Mouse (Mus musculus) MEL (cell line): Measurements from ENCODE around the gene Bmp6. TPM values are rescaled to one million over a fixed set of nuclear protein-coding genes. Genes with fewer than 3 reads are reported as not detected.
A peak's percentile ranks its signal among the peaks of the same experiment; 100 is the strongest.

Experiments
- DNase-seq: peaks from one replicate; pipeline ENCODE4 v3.0.0; 2011; ENCODE audit warnings: low read depth, low spot score
- H3K27ac ChIP-seq: 2 replicates; pipeline ENCODE4 v1.5.1; 2012; ENCODE audit warnings: low read depth, mild to moderate bottlenecking, control low read depth, low read length, moderate library complexity; ENCODE audit not compliant: control insufficient read depth
- H3K27me3 ChIP-seq, 2 experiments: fragments of 150-350 bp in 1 of 2; sonication (generic) in 1 of 2; 2 replicates each; pipeline ENCODE4 v1.6.1; 2012; ENCODE audit warnings: low read length in 2 of 2, mild to moderate bottlenecking in 2 of 2, improper control_type of control experiment in 1 of 2, moderate library complexity in 1 of 2; ENCODE audit not compliant: insufficient read depth in 2 of 2, control insufficient read depth in 1 of 2
- H3K36me3 ChIP-seq, 2 experiments: 2 replicates each; pipeline ENCODE4 v1.6.1; 2012 to 2014; ENCODE audit warnings: low read length in 2 of 2, improper control_type of control experiment in 1 of 2, inconsistent platforms in 1 of 2, mild to moderate bottlenecking in 1 of 2; ENCODE audit not compliant: insufficient read depth in 2 of 2, control insufficient read depth in 1 of 2
- H3K4me1 ChIP-seq, 2 experiments: fragments of 150-350 bp in 1 of 2; sonication (generic) in 1 of 2; 2 replicates each; pipeline ENCODE4 v1.6.1; 2012; ENCODE audit warnings: low read length in 2 of 2, improper control_type of control experiment in 1 of 2, mild to moderate bottlenecking in 1 of 2; ENCODE audit not compliant: insufficient read depth in 2 of 2, control insufficient read depth in 1 of 2
- H3K4me3 ChIP-seq, 2 experiments: fragments of 150-350 bp in 1 of 2; sonication (generic) in 1 of 2; 2 replicates each; pipeline ENCODE4 v1.5.1; 2012; ENCODE audit warnings: low read depth in 2 of 2, low read length in 2 of 2, mild to moderate bottlenecking in 2 of 2, moderate library complexity in 2 of 2, control low read depth in 1 of 2, improper control_type of control experiment in 1 of 2; ENCODE audit not compliant: control insufficient read depth in 1 of 2, insufficient read depth in 1 of 2
- H3K79me2 ChIP-seq: 2 replicates; pipeline ENCODE4 v1.6.1; 2012; ENCODE audit warnings: mild to moderate bottlenecking, low read length, moderate library complexity; ENCODE audit not compliant: control insufficient read depth, poor library complexity, insufficient read depth
- H3K9ac ChIP-seq: 2 replicates; pipeline ENCODE4 v1.6.1; 2012; ENCODE audit warnings: low read depth, mild to moderate bottlenecking, control low read depth, low read length, moderate library complexity; ENCODE audit not compliant: control insufficient read depth, poor library complexity, severe bottlenecking
- H3K9me3 ChIP-seq: fragments of 150-350 bp; sonication (generic); replicated peaks from 2 replicates; pipeline ENCODE4 v1.6.1; 2012; ENCODE audit warnings: mild to moderate bottlenecking, low read length, improper control_type of control experiment, moderate library complexity; ENCODE audit not compliant: insufficient read depth
- BHLHE40 ChIP-seq: IDR thresholded peaks from 2 replicates; pipeline ENCODE4 v1.6.1; 2012; ENCODE audit warnings: low read depth, mild to moderate bottlenecking, inconsistent platforms, low read length, improper control_type of control experiment, borderline replicate concordance
- ETS1 ChIP-seq: IDR thresholded peaks from 2 replicates; pipeline ENCODE4 v1.6.1; 2012; ENCODE audit warnings: low read depth, mild to moderate bottlenecking, inconsistent platforms, low read length, improper control_type of control experiment, moderate library complexity
- KAT2A ChIP-seq: conservative IDR thresholded peaks from 2 replicates; pipeline ENCODE4 v1.6.1; 2012; ENCODE audit warnings: low read depth, low read length, improper control_type of control experiment, inconsistent platforms
- MAFK ChIP-seq: IDR thresholded peaks from 2 replicates; pipeline ENCODE4 v1.6.1; 2011; ENCODE audit warnings: low read depth, mild to moderate bottlenecking, low read length, improper control_type of control experiment, borderline replicate concordance
- MAZ ChIP-seq: IDR thresholded peaks from 2 replicates; pipeline ENCODE4 v1.6.1; 2012; ENCODE audit warnings: low read depth, mild to moderate bottlenecking, inconsistent platforms, low read length, improper control_type of control experiment
- MEF2A ChIP-seq: IDR thresholded peaks from 2 replicates; pipeline ENCODE4 v1.6.1; 2014; ENCODE audit warnings: low read depth, mild to moderate bottlenecking, inconsistent platforms, low read length, improper control_type of control experiment; ENCODE audit not compliant: poor library complexity, insufficient replicate concordance, severe bottlenecking; ENCODE audit errors: extremely low read depth
- MYC ChIP-seq: IDR thresholded peaks from 2 replicates; pipeline ENCODE4 v1.6.1; 2011; ENCODE audit warnings: low read depth, mild to moderate bottlenecking, low read length, improper control_type of control experiment, moderate library complexity
- NELFE ChIP-seq: IDR thresholded peaks from 2 replicates; pipeline ENCODE4 v1.6.1; 2011; ENCODE audit warnings: low read depth, low read length, improper control_type of control experiment
- POLR2AphosphoS2 ChIP-seq: IDR thresholded peaks from 2 replicates; pipeline ENCODE4 v1.6.1; 2011; ENCODE audit warnings: low read length, improper control_type of control experiment
- RCOR1 ChIP-seq: IDR thresholded peaks from 2 replicates; pipeline ENCODE4 v1.6.1; 2012; ENCODE audit warnings: low read depth, mild to moderate bottlenecking, inconsistent platforms, low read length, improper control_type of control experiment
- TAL1 ChIP-seq: IDR thresholded peaks from 2 replicates; pipeline ENCODE4 v1.6.1; 2012; ENCODE audit warnings: mild to moderate bottlenecking, inconsistent platforms, low read length, moderate library complexity, mixed read lengths
- UBTF ChIP-seq: IDR thresholded peaks from 2 replicates; pipeline ENCODE4 v1.6.1; 2012; ENCODE audit warnings: low read depth, mild to moderate bottlenecking, inconsistent platforms, low read length, improper control_type of control experiment, moderate library complexity, borderline replicate concordance; ENCODE audit not compliant: insufficient read depth
- USF1 ChIP-seq: IDR thresholded peaks from 2 replicates; pipeline ENCODE4 v1.6.1; 2014; ENCODE audit warnings: low read depth, mild to moderate bottlenecking, inconsistent platforms, low read length, improper control_type of control experiment, moderate library complexity
- ZC3H11A ChIP-seq: IDR thresholded peaks from 2 replicates; pipeline ENCODE4 v1.6.1; 2012; ENCODE audit warnings: low read depth, mild to moderate bottlenecking, inconsistent platforms, low read length, improper control_type of control experiment
- ZMIZ1 ChIP-seq: IDR thresholded peaks from 2 replicates; pipeline ENCODE4 v1.6.1; 2012; ENCODE audit warnings: low read depth, mild to moderate bottlenecking, inconsistent platforms, low read length, improper control_type of control experiment, moderate library complexity
- polyA plus RNA-seq, 2 experiments: library from polyadenylated mRNA; stranded (reverse) in 1 of 2; unstranded in 1 of 2; fragments of >175 nt in 1 of 2; fragments of >200 nt in 1 of 2; gene quantifications; 2 replicates each; pipeline versions ENCODE4 v1.2.1 to v1.2.4; 2012; ENCODE audit warnings: low replicate concordance in 2 of 2, low read depth in 1 of 2; ENCODE audit not compliant: insufficient read length in 2 of 2, insufficient read depth in 1 of 2, missing spikeins in 1 of 2
- total RNA-seq: library from RNA; depleted of rRNA; stranded (reverse); fragments of 300-350 nt; gene quantifications from 2 replicates; pipeline ENCODE4 v1.2.3, GENCODE M21; 2012

The Bmp6 gene
- total and polyA plus RNA-seq, 3 experiments: not detected

DNA sequence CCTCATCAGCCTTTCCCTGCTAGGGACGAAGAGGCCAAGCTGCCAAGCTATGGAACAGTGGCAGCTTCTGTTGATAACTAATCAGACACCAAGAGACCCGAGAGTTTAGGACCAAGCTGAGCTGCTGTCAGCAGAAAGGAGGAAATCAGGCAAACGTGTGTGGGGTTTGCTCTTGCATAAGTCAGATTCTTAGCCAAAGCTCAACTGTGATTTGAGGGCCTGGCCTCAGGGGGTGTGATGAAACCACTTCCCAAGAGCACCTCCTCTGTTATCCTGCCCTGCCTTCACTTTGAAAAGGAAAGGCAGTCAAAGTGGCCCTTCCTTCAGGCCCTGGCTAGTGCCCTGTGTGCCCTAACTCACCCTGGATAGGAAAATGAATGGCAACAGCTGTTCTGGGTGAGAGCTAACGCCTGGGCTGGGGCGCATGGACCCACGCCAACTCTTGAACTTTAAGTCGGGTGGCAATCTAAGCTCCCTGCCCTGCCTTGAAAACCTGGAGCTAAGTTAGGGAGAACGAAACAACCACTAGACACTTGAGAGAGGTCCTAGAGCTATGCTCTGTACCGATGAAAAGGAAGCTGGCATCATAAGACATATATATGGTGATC, 183.9 kb downstream of the Bmp6 start, which contains the start of gene Txndc5:
Txndc5 (minus strand) TSS at position 138 of the 608 bp plus-strand sequence.
- H3K9me3 ChIP-seq: no peaks in the 10 kb centered on the region
- TF ChIP-seq MEF2A (no peak), MAFK (no peak), ETS1 (no peak), USF1 (no peak), RCOR1 (peak; percentile 51; the same call in 1 of the 2 replicates)
- TF ChIP-seq, all 39 proteins: peak for 1
- Histone ChIP-seq H3K79me2 (peaks cover 25% of the 10 kb centered on the region), H3K4me3 (peak within 1 kb of the TSS; percentile 51 to 85), H3K4me1 (peaks cover 0 to 15% of the 10 kb centered on the region in 2 experiments; a peak in 2 of 4 replicates), H3K9ac (peak within 1 kb of the TSS; percentile 93), H3K27me3 (peaks cover 0 to 2% of the 10 kb centered on the region in 2 experiments; a peak in 2 of 4 replicates), H3K27ac (peak within 1 kb of the TSS; percentile 43), H3K36me3 (peaks cover 5 to 14% of the 10 kb centered on the region in 2 experiments; a peak in 2 of 4 replicates)
- no peak for DNase-seq

DNA sequence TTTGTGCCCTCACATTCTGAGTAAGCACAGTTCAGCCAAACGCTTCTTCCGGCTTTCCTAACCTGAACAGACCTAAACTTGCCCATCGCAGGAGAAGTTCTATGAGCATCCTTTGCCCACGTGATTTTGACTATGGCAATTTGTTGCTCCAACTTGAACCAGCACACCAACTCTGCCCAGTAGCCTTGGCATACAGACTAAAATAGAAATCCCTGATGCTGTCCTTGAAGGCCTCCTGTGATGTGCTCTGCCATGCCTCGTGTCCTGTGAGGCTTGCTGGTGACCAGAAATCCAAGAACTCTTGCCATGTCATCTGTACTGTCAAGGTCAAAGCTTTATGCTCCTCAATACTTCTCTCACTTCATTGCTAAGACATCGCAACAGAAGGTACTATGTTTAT, 184.7 kb downstream of the Bmp6 start:
- H3K4me3 ChIP-seq: no peak overlapping the region
- H3K9me3 ChIP-seq: no peaks in the 10 kb centered on the region
- H3K27ac ChIP-seq: no peak overlapping the region
- H3K4me1 ChIP-seq: peaks cover 0 to 18% of the 10 kb centered on the region in 2 experiments; a peak in 2 of 4 replicates
- no peak for TF ChIP-seq UBTF
- TF ChIP-seq MEF2A: no peak
- no peak for TF ChIP-seq RCOR1
- no peak for TF ChIP-seq MAZ
- no peak for TF ChIP-seq NELFE
- no peak for TF ChIP-seq TAL1
- no peak for TF ChIP-seq ZMIZ1
- TF ChIP-seq ZC3H11A: no peak
- no peak for TF ChIP-seq BHLHE40
- TF ChIP-seq MYC: no peak
- TF ChIP-seq MAFK: no peak
- TF ChIP-seq POLR2AphosphoS2: no peak
- TF ChIP-seq KAT2A: no peak
- TF ChIP-seq, all 39 proteins: peak for 0
- Histone ChIP-seq H3K36me3 (peaks cover 2 to 14% of the 10 kb centered on the region in 2 experiments; a peak in 2 of 4 replicates), H3K9ac (no peak overlapping the region), H3K79me2 (peaks cover 25% of the 10 kb centered on the region), H3K27me3 (peaks cover 0 to 2% of the 10 kb centered on the region in 2 experiments; a peak in 2 of 4 replicates)
- DNase-seq: no peak
